Mouse (Mus musculus) midbrain, embryonic 10.5 days (tissue): Measurements from ENCODE around the gene Gcnt3. TPM values are rescaled to one million over a fixed set of nuclear protein-coding genes. Genes with fewer than 3 reads are reported as not detected.
A peak's percentile ranks its signal among the peaks of the same experiment; 100 is the strongest.

ENCODE experiments used
- DNase-seq: peaks from one replicate; pipeline ENCODE4 v3.0.0-alpha.2; 2017; ENCODE audit warnings: low spot score
- H3K27ac ChIP-seq: fragments of 300-500 bp; sonication (generic); replicated peaks from 2 replicates; pipeline ENCODE4 v1.5.1; 2016; ENCODE audit warnings: mild to moderate bottlenecking
- H3K27me3 ChIP-seq: fragments of 300-500 bp; sonication (generic); 2 replicates; pipeline ENCODE4 v1.6.1; 2016; ENCODE audit warnings: low read depth, mild to moderate bottlenecking; ENCODE audit not compliant: poor library complexity, severe bottlenecking
- H3K36me3 ChIP-seq: fragments of 300-500 bp; sonication (generic); 2 replicates; pipeline ENCODE4 v1.6.1; 2016; ENCODE audit warnings: mild to moderate bottlenecking, moderate library complexity
- H3K4me1 ChIP-seq: fragments of 300-500 bp; sonication (generic); 2 replicates; pipeline ENCODE4 v1.6.1; 2016
- H3K4me3 ChIP-seq: fragments of 300-500 bp; sonication (generic); 2 replicates; pipeline ENCODE4 v1.5.1; 2016; ENCODE audit warnings: mild to moderate bottlenecking, moderate library complexity
- H3K9me3 ChIP-seq: fragments of 300-500 bp; sonication (generic); replicated peaks from 2 replicates; pipeline ENCODE4 v1.6.1; 2016; ENCODE audit warnings: mild to moderate bottlenecking
- WGBS: fragments of 180-500 bp; shearing (Covaris S2); methylation state at CpG from one replicate; pipeline ENCODE4 v1.1.7; 2016; 5-methylcytosine and 5-hydroxymethylcytosine counted together
- polyA plus RNA-seq: library from polyadenylated mRNA; unstranded; fragments of >200 nt; fragmentation: Nextera tagmentation; extraction: Ambion mirVana; gene quantifications from 2 replicates; pipeline ENCODE4 v1.2.1, GENCODE M21; 2016

The Gcnt3 gene
- polyA plus RNA-seq, 1 experiment from 2014 or later, result not detected

DNA sequence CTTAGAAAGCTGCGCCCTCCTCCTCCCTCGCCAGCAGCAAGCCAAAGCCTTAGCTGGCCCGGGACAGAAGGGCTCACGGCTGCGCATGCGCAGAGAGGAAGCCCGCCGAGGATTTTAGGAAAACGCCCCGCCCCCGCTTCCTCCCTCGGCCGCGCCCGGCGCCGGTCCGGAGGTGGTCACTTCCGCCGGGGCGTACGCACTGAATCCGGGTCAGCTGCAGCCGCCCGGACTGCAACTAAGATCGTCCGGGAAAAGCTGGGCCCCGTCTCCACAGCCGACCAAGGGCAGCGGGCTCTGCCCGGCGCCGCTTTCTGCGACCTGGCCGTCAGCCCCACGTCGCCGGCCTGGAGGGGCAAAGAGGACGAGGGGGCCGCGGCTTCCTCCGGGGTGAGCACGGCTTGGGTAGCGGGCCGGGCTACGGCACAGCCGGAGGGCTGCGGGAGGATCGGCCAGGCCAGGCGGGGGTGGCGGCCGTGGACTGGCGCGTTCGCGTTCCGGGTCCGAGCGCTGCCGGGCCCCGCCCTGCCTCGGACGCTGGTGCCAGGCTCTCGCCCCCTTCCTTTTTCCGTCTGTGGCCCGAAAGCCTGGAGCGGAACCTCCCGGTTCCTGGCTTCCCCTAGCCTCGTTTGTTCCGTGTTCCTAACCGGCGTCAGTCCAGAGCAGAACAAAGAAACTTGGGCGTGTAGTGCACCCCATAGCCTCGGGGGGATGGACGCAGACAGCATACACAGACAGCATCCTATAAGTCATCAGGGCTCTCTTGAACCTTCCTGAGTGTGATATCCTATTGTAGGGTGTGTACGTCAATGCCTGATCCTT, 48.4 kb downstream of the Gcnt3 start, which contains the start of gene Bnip2:
Gene Bnip2, plus strand, starts transcription at position 164 of the 819 bp plus-strand sequence.
- Histone ChIP-seq H3K27me3 (no peaks in the 10 kb centered on the region), H3K4me3 (peak within 1 kb of the TSS; percentile 82), H3K4me1 (peaks cover 17% of the 10 kb centered on the region), H3K36me3 (peaks cover 29% of the 10 kb centered on the region), H3K27ac (peak within 1 kb of the TSS; percentile 95), H3K9me3 (no peaks in the 10 kb centered on the region)
- peak; percentile 96 for DNase-seq
- WGBS, result 0% methylated on average over 75 of the region's 76 CpGs

DNA sequence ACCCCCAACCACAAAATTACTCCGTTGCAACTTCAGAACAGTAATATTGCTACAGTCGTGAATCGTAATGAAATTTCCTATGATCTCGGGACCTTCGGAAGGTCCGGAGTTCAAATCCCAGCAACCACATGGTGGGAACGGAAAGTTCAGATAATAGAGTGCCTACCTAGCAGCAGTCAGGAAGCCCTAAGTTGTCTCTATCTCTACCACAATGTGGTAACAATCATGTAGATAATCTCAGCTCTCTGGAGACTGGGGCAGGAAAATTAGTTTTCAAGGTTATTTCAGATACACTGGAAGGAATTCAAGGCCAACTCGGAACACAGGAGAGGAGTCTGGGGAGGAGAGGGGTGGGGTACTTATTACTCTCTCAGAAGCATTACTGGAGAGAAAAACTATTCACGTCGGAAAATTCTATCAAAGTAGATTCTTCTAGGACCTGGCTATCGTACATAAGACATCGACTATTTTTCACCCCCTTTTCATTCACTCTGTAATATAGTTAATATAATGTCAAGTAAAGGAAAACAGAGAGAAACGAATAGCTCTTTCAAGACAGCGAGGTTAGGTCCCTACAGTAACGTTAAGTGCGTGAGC, 49.1 kb downstream of the Gcnt3 start:
- 42% methylated on average over 16 of the region's 16 CpGs for WGBS
- Histone ChIP-seq H3K27me3 (no peaks in the 10 kb centered on the region), H3K4me3 (peak overlapping the region; percentile 82), H3K36me3 (peaks cover 25% of the 10 kb centered on the region), H3K27ac (peak overlapping the region; percentile 95), H3K4me1 (peaks cover 17% of the 10 kb centered on the region), H3K9me3 (no peaks in the 10 kb centered on the region)
- DNase-seq, result no peak

DNA sequence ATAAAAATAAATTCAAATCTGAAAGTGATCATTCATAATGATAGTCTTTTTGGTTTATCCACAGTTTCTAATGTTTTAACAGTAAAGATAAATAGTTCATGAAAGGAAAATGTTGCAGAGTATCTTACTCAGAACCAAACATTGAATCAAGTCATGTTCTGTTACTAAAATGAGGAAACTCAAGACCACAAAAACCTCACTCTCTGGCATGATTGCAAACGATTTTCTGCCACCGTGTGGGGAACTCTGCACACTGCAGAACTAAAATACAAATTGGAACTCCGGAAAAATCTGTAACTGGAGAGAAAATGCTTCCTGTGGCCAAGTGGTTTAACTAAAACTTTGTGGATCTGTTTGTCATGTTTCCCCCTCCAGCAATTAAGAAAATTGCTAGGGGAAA, 50.3 kb downstream of the Gcnt3 start:
- DNase-seq, result peak; percentile 48
- no peak overlapping the region for H3K4me3 ChIP-seq
- peaks cover 19% of the 10 kb centered on the region for H3K36me3 ChIP-seq
- no peaks in the 10 kb centered on the region for H3K9me3 ChIP-seq
- H3K4me1 ChIP-seq, result peaks cover 17% of the 10 kb centered on the region
- H3K27ac ChIP-seq, result no peak overlapping the region
- WGBS, result 5% methylated on average over 3 of the region's 3 CpGs
- H3K27me3 ChIP-seq, result no peaks in the 10 kb centered on the region

DNA sequence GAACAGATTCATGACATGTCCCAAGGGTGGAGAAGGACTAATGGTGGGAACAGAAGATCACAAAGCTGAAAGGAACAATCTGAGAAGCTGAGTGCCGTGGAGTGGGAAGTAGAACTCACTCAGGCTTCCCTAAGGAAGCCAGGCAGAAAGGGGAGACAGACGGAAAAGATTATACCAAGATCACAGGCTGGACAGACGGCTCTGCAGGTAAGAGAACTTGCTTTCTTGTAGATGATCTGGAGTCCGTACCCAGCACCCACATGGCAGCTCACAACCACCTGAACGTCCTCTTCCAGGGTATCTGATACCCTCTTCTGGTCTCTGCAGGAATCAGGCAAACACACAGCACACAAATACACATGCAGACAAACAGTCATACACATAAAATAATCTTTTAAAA, 51.3 kb downstream of the Gcnt3 start:
- whole genome bisulfite sequencing, result 88% methylated on average over 5 of the region's 5 CpGs
- no peaks in the 10 kb centered on the region for H3K27me3 ChIP-seq
- DNase-seq, result no peak

DNA sequence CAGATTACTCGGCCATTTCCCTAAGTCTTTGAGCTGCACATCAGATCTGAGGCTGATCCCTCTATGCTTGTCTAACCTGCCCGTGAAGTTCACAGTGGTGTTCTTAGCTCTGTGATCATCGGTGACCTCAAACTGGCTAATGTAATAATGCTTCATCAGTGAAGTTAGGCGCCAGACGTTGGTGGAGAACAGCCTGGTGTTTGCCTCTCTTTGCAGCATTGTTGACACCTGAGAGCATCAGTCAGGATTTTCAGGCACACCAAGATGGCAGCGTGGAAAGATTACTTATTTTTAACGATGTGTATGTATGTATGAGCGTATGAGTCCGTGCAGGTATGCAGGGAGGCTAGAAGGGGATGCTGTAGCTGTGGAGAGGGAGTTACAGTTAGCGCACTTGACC, 51.8 kb downstream of the Gcnt3 start:
- 86% methylated on average over 10 of the region's 10 CpGs for WGBS
- Histone ChIP-seq H3K4me1 (peaks cover 13% of the 10 kb centered on the region), H3K9me3 (no peaks in the 10 kb centered on the region), H3K36me3 (peaks cover 4% of the 10 kb centered on the region), H3K27me3 (no peaks in the 10 kb centered on the region), H3K27ac (no peak overlapping the region), H3K4me3 (no peak overlapping the region)
- no peak for DNase-seq

More for the DNA sequence above, 51.3 kb downstream of the Gcnt3 start:
- peaks cover 9% of the 10 kb centered on the region for H3K36me3 ChIP-seq
- H3K4me3 ChIP-seq, result no peak overlapping the region
- H3K27ac ChIP-seq, result no peak overlapping the region
- peaks cover 17% of the 10 kb centered on the region for H3K4me1 ChIP-seq
- H3K9me3 ChIP-seq, result no peaks in the 10 kb centered on the region

DNA sequence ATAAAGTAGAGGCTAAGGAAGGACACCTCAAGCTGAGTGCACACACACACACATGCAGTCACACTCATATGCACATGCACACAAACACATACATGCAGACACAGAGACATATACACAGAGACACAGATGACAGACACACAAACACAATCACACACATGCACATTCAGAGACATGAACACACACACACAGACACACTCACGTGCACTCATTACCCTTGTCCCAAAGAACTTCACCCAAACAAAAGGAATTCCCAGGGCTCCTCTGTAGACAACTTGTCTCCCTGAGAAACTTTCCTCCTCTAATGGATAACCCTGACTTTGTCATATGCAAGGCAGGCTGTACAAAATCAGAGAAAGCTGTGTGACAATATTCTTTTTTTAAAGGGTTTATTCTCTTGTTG, 52.4 kb downstream of the Gcnt3 start:
- 82% methylated on average over 1 of the region's 1 CpGs for WGBS
- Histone ChIP-seq H3K9me3 (no peaks in the 10 kb centered on the region), H3K4me1 (peaks cover 7% of the 10 kb centered on the region), H3K4me3 (no peak overlapping the region), H3K27me3 (no peaks in the 10 kb centered on the region), H3K36me3 (no peaks in the 10 kb centered on the region), H3K27ac (no peak overlapping the region)
- DNase-seq, result no peak

Other genes starting within 250 kb of the Gcnt3 start
- 102 and 106 TPM in 2 replicates for gene Bnip2, start 48.6 kb downstream of the Gcnt3 start, polyA plus RNA-seq
- gene Gtf2a2, start 25.5 kb downstream of the Gcnt3 start, polyA plus RNA-seq, result 200 TPM in 2 replicates
- 6.1 and 8.5 TPM in 2 replicates for gene Fam81a, start 104.5 kb upstream of the Gcnt3 start, polyA plus RNA-seq
- 12.1 and 12.6 TPM in 2 replicates for gene Myo1e, start 169.3 kb upstream of the Gcnt3 start, polyA plus RNA-seq